Mouse (Mus musculus) liver, embryonic 14 days (tissue): ENCODE measurements around the gene Cacna1h. TPM values are rescaled to one million over a fixed set of nuclear protein-coding genes. Genes with fewer than 3 reads are reported as not detected.

Source experiments
- polyA plus RNA-seq: library from polyadenylated mRNA; depleted of rRNA; stranded (reverse); fragments of >200 nt; gene quantifications from 2 replicates; pipeline ENCODE4 v1.2.3, GENCODE M21; 2012; rRNA removed

The Cacna1h gene
- 1.0 and 1.3 TPM in 2 replicates for polyA plus RNA-seq

DNA sequence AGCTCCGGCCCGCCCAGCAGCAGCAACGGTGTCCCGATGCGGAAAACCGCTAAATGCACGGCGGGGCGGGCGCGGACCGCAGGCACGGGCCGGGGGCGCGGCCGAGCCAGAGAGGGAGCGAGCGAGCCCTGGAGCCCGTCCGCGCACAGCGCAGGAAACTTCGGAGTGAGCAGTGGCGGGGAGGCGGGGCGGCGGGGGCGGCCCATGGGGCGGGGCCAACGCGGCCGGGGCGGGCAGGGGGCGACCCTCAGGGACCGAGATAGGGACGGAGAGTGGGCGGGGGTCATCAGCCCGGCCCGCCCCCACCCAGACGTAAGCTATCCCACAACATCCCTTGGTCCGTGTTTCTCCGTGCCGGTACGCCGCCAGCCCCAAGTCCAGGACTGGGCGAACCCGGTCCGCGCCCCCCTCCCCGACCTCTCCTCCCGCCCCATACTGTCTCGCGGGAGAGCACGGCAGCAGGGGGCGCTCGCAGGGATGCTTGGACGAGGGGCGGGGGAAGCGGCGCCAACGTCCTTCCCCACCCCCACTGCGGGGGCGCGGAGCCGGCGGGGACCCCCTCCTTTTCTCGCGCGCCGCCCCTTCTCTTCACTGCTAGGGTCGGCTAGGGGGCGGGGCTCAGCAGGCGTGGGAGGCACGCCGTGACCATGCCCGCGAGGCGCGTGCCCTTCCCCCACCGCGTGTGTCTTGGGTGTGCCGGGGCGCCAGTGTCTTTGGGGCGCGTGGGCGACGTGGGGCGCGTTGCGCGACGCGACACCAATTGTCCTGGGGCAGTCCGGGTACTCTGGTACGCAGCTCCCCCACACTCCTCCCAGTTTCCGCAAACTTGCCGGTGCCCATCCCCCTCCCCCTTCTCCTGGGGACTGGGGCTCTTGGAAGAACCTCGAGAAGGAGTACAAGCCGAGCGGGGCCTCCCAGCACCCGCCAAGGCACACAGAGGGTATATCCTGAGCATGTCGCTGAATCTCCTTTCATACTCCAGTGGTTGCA lies at the start of gene Cacna1h:
TSS of gene Cacna1h (minus strand) at position 167 of the 990 bp plus-strand sequence.

DNA sequence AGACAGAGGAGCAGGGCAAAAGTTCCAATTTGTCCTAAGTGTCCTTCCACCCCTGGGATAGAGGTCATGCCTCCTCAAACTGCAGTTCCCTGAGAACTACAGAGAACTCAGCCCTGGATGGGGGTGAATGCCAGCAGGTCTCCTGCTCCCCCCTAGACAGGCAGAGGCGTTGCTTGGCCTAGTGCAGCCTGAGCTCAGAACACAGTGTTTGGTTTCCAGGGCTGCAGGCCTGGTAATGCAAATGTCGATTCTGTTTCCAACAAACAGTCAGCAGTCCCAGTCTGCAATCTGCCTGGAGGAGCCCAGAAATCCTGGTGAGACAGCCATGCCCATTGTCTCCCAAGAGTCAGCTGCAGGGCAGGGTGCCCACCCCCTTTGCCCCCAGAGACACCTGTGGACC lies 20.7 kb upstream of the Cacna1h start, which contains the start of gene Tekt4:
TSS of gene Tekt4 (plus strand) at position 344 of the 400 bp plus-strand sequence.

DNA sequence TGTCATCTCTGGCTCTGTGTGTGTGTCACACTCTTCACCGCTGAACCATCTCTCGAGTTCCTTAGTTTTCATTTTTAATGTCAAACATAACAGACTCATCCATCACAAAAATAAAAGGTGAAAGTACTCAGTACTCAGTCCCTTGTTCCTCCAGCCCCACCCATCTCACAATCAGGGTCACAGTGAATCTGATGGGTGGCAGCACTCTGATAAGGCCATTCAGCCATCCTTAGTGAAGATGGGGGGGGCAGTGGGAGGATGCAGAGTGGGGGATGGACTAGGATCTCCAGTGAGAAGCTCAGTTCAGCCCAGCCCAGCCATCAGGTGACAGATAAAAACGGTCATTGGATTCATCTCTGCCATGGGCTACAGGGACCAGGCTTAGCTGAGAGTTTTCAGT lies 64.6 kb downstream of the Cacna1h start, which contains the start of gene Tpsg1:
TSS of gene Tpsg1 (plus strand) at position 301 of the 400 bp plus-strand sequence.

GRCm38 (mm10) chr17:25366005-25366404 lies 67.6 kb downstream of the Cacna1h start, which contains the start of gene Tpsb2:
Gene Tpsb2 (plus strand): TSS chr17:25366305.

DNA sequence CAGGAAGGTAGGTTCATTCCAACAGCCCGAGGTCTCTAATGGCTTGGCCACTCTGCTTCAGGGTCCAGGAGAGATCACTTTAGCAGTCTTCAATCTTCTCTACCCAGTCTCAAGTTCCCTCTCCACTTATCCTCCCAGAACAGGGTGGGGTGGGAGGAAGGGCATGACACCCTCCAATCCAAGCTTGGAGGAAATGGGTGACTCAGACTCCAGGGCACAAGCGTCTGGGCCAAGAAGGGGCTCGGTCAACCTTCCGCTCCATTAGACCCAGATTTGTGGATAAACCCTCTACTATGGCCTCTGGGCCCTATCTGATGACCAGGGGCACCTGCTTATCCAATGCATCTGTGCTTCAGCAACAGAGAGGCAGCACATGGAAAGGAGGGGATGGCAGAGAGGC lies 88.1 kb downstream of the Cacna1h start, which contains the start of gene Tpsab1:
TSS of gene Tpsab1 (minus strand) at position 101 of the 400 bp plus-strand sequence.

Other genes starting within 250 kb of the Cacna1h start
- 13.3 and 13.8 TPM in 2 replicates for gene BC003965, start 249.2 kb downstream of the Cacna1h start, polyA plus RNA-seq
- gene Unkl, start 245.4 kb downstream of the Cacna1h start, polyA plus RNA-seq = 30.9 and 38.3 TPM in 2 replicates
- 10.3 and 11.4 TPM in 2 replicates for gene Gnptg, start 193.7 kb downstream of the Cacna1h start, polyA plus RNA-seq
- gene Tsr3, start 193.6 kb downstream of the Cacna1h start, polyA plus RNA-seq = 13.1 and 15.0 TPM in 2 replicates
- 0.23 and 0.25 TPM in 2 replicates for gene Baiap3, start 177.4 kb downstream of the Cacna1h start, polyA plus RNA-seq
- gene Ube2i, start 159.2 kb downstream of the Cacna1h start, polyA plus RNA-seq = 162 and 191 TPM in 2 replicates
- gene Prss34, start 135.4 kb downstream of the Cacna1h start, polyA plus RNA-seq = 0.67 and 0.69 TPM in 2 replicates
- not detected in 2 replicates for gene Prss28, start 125.1 kb downstream of the Cacna1h start, polyA plus RNA-seq
- not detected in 2 replicates for gene Prss29, start 115.1 kb downstream of the Cacna1h start, polyA plus RNA-seq
- 0.02 TPM in 1 of 2 replicates, not detected in the other for gene Tpsab1, start 88.2 kb downstream of the Cacna1h start, polyA plus RNA-seq
- gene Tpsb2, start 67.5 kb downstream of the Cacna1h start, polyA plus RNA-seq = 0.07 and 0.16 TPM in 2 replicates
- 0.28 and 0.70 TPM in 2 replicates for gene Tpsg1, start 64.5 kb downstream of the Cacna1h start, polyA plus RNA-seq
- gene Tekt4, start 20.8 kb upstream of the Cacna1h start, polyA plus RNA-seq = 0.06 TPM in 1 of 2 replicates, not detected in the other
- gene Sstr5, start 63.5 kb upstream of the Cacna1h start, polyA plus RNA-seq = not detected in 2 replicates
- 0.01 and 0.15 TPM in 2 replicates for gene Sox8, start 136.9 kb upstream of the Cacna1h start, polyA plus RNA-seq
- 3.2 and 4.0 TPM in 2 replicates for gene Lmf1, start 145.3 kb upstream of the Cacna1h start, polyA plus RNA-seq